Mouse (Mus musculus) hindbrain, embryonic 16.5 days (tissue): Measurements from ENCODE around the gene Mtif2. TPM values are rescaled to one million over a fixed set of nuclear protein-coding genes. Genes with fewer than 3 reads are reported as not detected.

Experiments used
- ATAC-seq: fragments of 200-750 bp; cut with Nextera tagmentation; 2 replicates; pipeline ENCODE4 v1.8.0; 2017; ENCODE audit warnings: moderate TSS enrichment, moderate library complexity
- H3K27ac ChIP-seq: fragments of 300-500 bp; sonication (generic); 2 replicates; pipeline ENCODE4 v1.5.1; 2014; ENCODE audit warnings: low read depth, mild to moderate bottlenecking, control low read depth, low read length, moderate library complexity
- H3K27me3 ChIP-seq: fragments of 300-500 bp; sonication (generic); replicated peaks from 2 replicates; pipeline ENCODE4 v1.6.1; 2014; ENCODE audit warnings: low read length; ENCODE audit not compliant: control insufficient read depth, insufficient read depth
- H3K36me3 ChIP-seq: fragments of 300-500 bp; sonication (generic); 2 replicates; pipeline ENCODE4 v1.6.1; 2014; ENCODE audit warnings: mild to moderate bottlenecking, low read length, moderate library complexity, mixed read lengths; ENCODE audit not compliant: control insufficient read depth, insufficient read depth
- H3K4me1 ChIP-seq: fragments of 300-500 bp; sonication (generic); 2 replicates; pipeline ENCODE4 v1.6.1; 2014; ENCODE audit warnings: low read depth, low read length; ENCODE audit not compliant: control insufficient read depth, insufficient read depth
- H3K4me2 ChIP-seq: fragments of 300-500 bp; sonication (generic); 2 replicates; pipeline ENCODE4 v1.6.1; 2014; ENCODE audit warnings: mild to moderate bottlenecking, low read length, control low read depth, moderate library complexity
- H3K4me3 ChIP-seq: fragments of 300-500 bp; sonication (generic); 2 replicates; pipeline ENCODE4 v1.5.1; 2014; ENCODE audit warnings: mild to moderate bottlenecking, low read length, control low read depth, moderate library complexity
- H3K9ac ChIP-seq: fragments of 300-500 bp; sonication (generic); 2 replicates; pipeline ENCODE4 v1.6.1; 2014; ENCODE audit warnings: low read depth, mild to moderate bottlenecking, control low read depth, low read length, moderate library complexity
- H3K9me3 ChIP-seq: fragments of 300-500 bp; sonication (generic); 2 replicates; pipeline ENCODE4 v1.6.1; 2014; ENCODE audit warnings: mild to moderate bottlenecking, low read length, moderate library complexity; ENCODE audit not compliant: control insufficient read depth
- WGBS: fragments of 180-500 bp; shearing (Covaris S2); extraction: QIAGEN DNeasy Blood & Tissue Kit; methylation state at CpG from one replicate; pipeline ENCODE4 v1.1.7; 2014; 5-methylcytosine and 5-hydroxymethylcytosine counted together
- polyA plus RNA-seq: library from polyadenylated mRNA; unstranded; fragments of >200 nt; fragmentation: Nextera tagmentation; extraction: Ambion mirVana; gene quantifications from 2 replicates; pipeline ENCODE4 v1.2.1, GENCODE M21; 2015

The Mtif2 gene
- polyA plus RNA-seq: 38.7 and 41.6 TPM in 2 replicates

DNA sequence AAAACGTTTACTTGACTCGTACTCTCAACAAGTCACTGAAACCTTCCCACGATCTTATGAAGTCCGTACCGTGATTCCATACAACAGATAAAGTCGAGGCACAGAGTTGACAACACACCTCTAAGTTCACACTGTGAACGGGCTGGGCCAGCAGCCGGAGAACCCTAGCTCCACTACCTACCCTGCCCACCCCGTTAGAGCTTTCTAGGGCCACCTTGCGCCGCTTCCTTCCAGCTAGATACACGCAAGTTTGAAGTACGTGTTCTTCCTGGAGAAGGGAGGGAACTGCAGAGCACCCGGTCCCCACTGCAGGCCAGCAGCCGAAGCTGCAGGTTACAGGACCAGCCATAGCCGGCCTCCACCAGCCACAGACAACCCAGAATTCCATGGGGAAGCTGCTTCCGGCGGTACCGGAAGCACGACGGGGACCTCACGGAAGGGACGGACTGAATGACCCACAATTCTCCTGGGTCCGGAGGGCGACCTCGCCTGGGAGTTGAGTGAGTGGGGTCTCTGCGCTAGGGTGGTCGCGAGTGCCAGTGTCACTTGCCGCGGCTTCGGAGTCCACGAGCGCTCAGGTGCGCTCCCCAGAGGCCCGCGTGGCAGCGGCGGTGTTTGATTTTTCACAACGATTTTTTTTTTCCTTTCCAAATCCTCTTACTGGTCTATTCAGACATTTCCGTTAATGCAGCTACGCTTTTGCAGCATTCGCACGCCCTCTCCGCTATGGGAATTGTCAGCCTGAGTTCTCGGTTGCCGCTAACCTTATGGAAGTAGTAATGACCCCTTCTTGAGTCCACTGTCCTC lies at the start of gene Mtif2:
Gene Mtif2, plus strand, starts transcription at position 421 of the 807 bp plus-strand sequence.
- Histone ChIP-seq H3K36me3 (peaks cover 8% of the 10 kb centered on the region), H3K27ac (peak within 1 kb of the TSS; percentile 89), H3K4me3 (peak within 1 kb of the TSS; percentile 76), H3K9me3 (no peaks in the 10 kb centered on the region), H3K4me1 (peaks cover 7% of the 10 kb centered on the region), H3K27me3 (no peaks in the 10 kb centered on the region), H3K4me2 (peak within 1 kb of the TSS; percentile 65), H3K9ac (peak within 1 kb of the TSS; percentile 77)
- 2% methylated on average over 47 of the region's 47 CpGs for WGBS
- ATAC-seq: peak; percentile 98

GRCm38 (mm10) chr11:29493135-29493534 lies 33.1 kb upstream of the Mtif2 start:
- WGBS: 90% methylated on average over 1 of the region's 1 CpGs
- no peak overlapping the region for H3K4me3 ChIP-seq
- no peaks in the 10 kb centered on the region for H3K4me1 ChIP-seq
- H3K27me3 ChIP-seq: no peaks in the 10 kb centered on the region
- no peaks in the 10 kb centered on the region for H3K9me3 ChIP-seq
- H3K4me2 ChIP-seq: no peak overlapping the region
- no peak for ATAC-seq
- peaks cover 17% of the 10 kb centered on the region for H3K36me3 ChIP-seq
- H3K27ac ChIP-seq: no peak overlapping the region
- no peak overlapping the region for H3K9ac ChIP-seq

- Histone ChIP-seq H3K36me3 (peaks cover 17% of the 10 kb centered on the region), H3K27me3 (no peaks in the 10 kb centered on the region), H3K9me3 (no peaks in the 10 kb centered on the region), H3K4me2 (no peak overlapping the region), H3K27ac (no peak overlapping the region), H3K4me1 (no peaks in the 10 kb centered on the region), H3K4me3 (no peak overlapping the region), H3K9ac (no peak overlapping the region)
- no peak for ATAC-seq
- WGBS: 93% methylated on average over 3 of the region's 3 CpGs
These were observed 29.2 kb upstream of the Mtif2 start for GRCm38 (mm10) chr11:29496962-29497361.

GRCm38 (mm10) chr11:29503948-29504893 lies 22.0 kb upstream of the Mtif2 start:
- Histone ChIP-seq H3K9ac (no peak overlapping the region), H3K27me3 (no peaks in the 10 kb centered on the region), H3K4me3 (no peak overlapping the region), H3K9me3 (no peaks in the 10 kb centered on the region), H3K4me1 (no peaks in the 10 kb centered on the region), H3K27ac (no peak overlapping the region), H3K4me2 (no peak overlapping the region), H3K36me3 (peaks cover 37% of the 10 kb centered on the region)
- WGBS: 92% methylated on average over 10 of the region's 10 CpGs
- ATAC-seq: no peak

DNA sequence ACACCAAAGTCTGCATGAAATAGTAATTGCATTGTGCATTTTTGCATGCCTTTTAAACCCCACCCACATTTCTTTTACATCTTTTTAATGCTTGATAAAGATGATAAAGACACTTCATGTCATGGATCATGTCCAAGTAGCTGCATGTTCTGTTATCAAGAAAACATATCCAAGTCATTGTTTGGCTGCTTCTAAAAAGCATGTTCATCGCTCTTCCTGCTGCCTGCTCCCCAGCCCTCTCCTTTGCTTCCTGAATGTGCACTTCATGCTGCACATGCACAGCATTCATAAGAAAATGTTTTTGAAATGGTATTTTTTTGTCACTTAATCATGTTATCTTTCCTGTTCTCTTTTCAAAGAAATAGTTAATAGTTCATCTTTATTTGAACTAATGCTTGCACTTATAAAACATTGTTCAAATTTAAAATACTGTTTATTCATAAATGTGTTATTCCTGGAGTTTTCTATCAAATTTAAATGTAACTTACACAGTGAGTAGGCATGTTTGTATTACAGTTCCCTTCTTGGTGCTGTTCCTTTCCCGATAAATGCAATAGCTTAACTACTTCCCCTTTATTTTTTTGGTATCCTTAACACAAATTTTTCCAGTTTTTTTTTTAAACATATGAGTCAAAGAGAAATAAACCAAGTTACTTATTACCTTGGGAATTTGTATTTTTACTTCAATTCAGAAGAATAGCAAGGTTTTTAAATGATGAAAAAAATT lies 21.1 kb upstream of the Mtif2 start:
- Histone ChIP-seq H3K27ac (no peak overlapping the region), H3K9me3 (no peaks in the 10 kb centered on the region), H3K9ac (no peak overlapping the region), H3K36me3 (peaks cover 32% of the 10 kb centered on the region), H3K4me3 (no peak overlapping the region), H3K27me3 (no peaks in the 10 kb centered on the region), H3K4me1 (no peaks in the 10 kb centered on the region), H3K4me2 (no peak overlapping the region)
- 95% methylated on average over 2 of the region's 2 CpGs for WGBS
- ATAC-seq: no peak

DNA sequence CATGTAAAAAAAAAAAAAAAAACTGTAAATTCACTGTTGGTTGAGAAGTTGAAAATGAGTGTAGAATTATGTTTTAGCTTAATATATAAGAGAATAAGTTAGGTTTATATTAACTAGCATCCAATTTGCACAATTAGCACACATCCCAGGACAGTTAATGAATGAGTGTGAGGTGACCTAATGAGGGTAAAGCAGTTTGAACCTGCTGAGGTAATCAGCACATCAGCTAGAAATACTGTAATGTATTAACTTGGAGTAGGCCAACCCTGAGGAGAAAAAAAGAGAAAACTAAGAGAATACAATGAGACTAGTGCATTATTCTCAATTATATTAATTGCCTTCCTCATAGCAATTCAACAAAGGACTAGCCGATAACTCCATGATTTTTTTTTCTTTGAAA lies 16.8 kb upstream of the Mtif2 start:
- no peak overlapping the region for H3K27ac ChIP-seq
- no peak for ATAC-seq
- no peaks in the 10 kb centered on the region for H3K27me3 ChIP-seq
- no peak overlapping the region for H3K4me3 ChIP-seq
- WGBS: 93% methylated on average over 1 of the region's 1 CpGs
- peaks cover 2% of the 10 kb centered on the region; the same call in 1 of the 2 replicates for H3K4me1 ChIP-seq
- H3K36me3 ChIP-seq: peaks cover 13% of the 10 kb centered on the region
- H3K9ac ChIP-seq: no peak overlapping the region
- no peak overlapping the region for H3K4me2 ChIP-seq
- H3K9me3 ChIP-seq: no peaks in the 10 kb centered on the region

- H3K9ac ChIP-seq: no peak overlapping the region
- H3K4me3 ChIP-seq: no peak overlapping the region
- H3K27me3 ChIP-seq: no peaks in the 10 kb centered on the region
- H3K9me3 ChIP-seq: no peaks in the 10 kb centered on the region
- no peak overlapping the region for H3K4me2 ChIP-seq
- H3K4me1 ChIP-seq: peaks cover 2% of the 10 kb centered on the region; the same call in 1 of the 2 replicates
- 90% methylated on average over 4 of the region's 4 CpGs for WGBS
- H3K27ac ChIP-seq: no peak overlapping the region
- ATAC-seq: no peak
- peaks cover 3% of the 10 kb centered on the region; the same call in 1 of the 2 replicates for H3K36me3 ChIP-seq
These were observed 13.2 kb upstream of the Mtif2 start for GRCm38 (mm10) chr11:29512818-29513535.

GRCm38 (mm10) chr11:29514325-29514681 lies 11.9 kb upstream of the Mtif2 start:
- Histone ChIP-seq H3K4me2 (peak overlapping the region; percentile 76), H3K9ac (peak overlapping the region; percentile 69), H3K27ac (no peak overlapping the region; the same call in 1 of the 2 replicates), H3K27me3 (no peaks in the 10 kb centered on the region), H3K36me3 (peaks cover 3% of the 10 kb centered on the region; the same call in 1 of the 2 replicates), H3K4me1 (peaks cover 2% of the 10 kb centered on the region; the same call in 1 of the 2 replicates), H3K4me3 (peak overlapping the region; percentile 58), H3K9me3 (no peaks in the 10 kb centered on the region)
- WGBS: 28% methylated on average over 10 of the region's 10 CpGs
- peak; percentile 0; the same call in 1 of the 2 replicates for ATAC-seq
